Mouse (Mus musculus) embryonic facial prominence, embryonic 14.5 days (tissue): Measurements from ENCODE around the gene Gstm1. TPM values are rescaled to one million over a fixed set of nuclear protein-coding genes. Genes with fewer than 3 reads are reported as not detected.

Experiments
- ATAC-seq: fragments of 200-750 bp; cut with Nextera tagmentation; 2 replicates; pipeline ENCODE4 v1.8.0; 2017; ENCODE audit warnings: low read depth, moderate number of reproducible peaks, moderate TSS enrichment
- DNase-seq: peaks from one replicate; pipeline ENCODE4 v3.0.0-alpha.2; 2015; ENCODE audit warnings: low spot score
- H3K27ac ChIP-seq: fragments of 300-500 bp; sonication (generic); replicated peaks from 2 replicates; pipeline ENCODE4 v1.5.1; 2014; ENCODE audit warnings: low read depth, mild to moderate bottlenecking, low read length, moderate library complexity
- H3K27me3 ChIP-seq: fragments of 300-500 bp; sonication (generic); replicated peaks from 2 replicates; pipeline ENCODE4 v1.6.1; 2014; ENCODE audit warnings: low read length; ENCODE audit not compliant: control insufficient read depth, insufficient read depth
- H3K36me3 ChIP-seq: fragments of 300-500 bp; sonication (generic); 2 replicates; pipeline ENCODE4 v1.6.1; 2014; ENCODE audit warnings: low read length, mixed read lengths; ENCODE audit not compliant: control insufficient read depth, insufficient read depth
- H3K4me1 ChIP-seq: fragments of 300-500 bp; sonication (generic); 2 replicates; pipeline ENCODE4 v1.6.1; 2014; ENCODE audit warnings: antibody characterized with exemption, low read length; ENCODE audit not compliant: control insufficient read depth, insufficient read depth
- H3K4me2 ChIP-seq: fragments of 300-500 bp; sonication (generic); 2 replicates; pipeline ENCODE4 v1.6.1; 2014; ENCODE audit warnings: low read depth, mild to moderate bottlenecking, low read length, moderate library complexity, mixed read lengths
- H3K4me3 ChIP-seq: fragments of 300-500 bp; sonication (generic); 2 replicates; pipeline ENCODE4 v1.5.1; 2014; ENCODE audit warnings: low read depth, mild to moderate bottlenecking, low read length
- H3K9ac ChIP-seq: fragments of 300-500 bp; sonication (generic); 2 replicates; pipeline ENCODE4 v1.6.1; 2014; ENCODE audit warnings: low read depth, mild to moderate bottlenecking, low read length, moderate library complexity, mixed read lengths
- H3K9me3 ChIP-seq: fragments of 300-500 bp; sonication (generic); 2 replicates; pipeline ENCODE4 v1.6.1; 2016; ENCODE audit warnings: low read length; ENCODE audit not compliant: control insufficient read depth
- WGBS: fragments of 180-500 bp; shearing (Covaris S2); extraction: QIAGEN DNeasy Blood & Tissue Kit; methylation state at CpG from one replicate; pipeline ENCODE4 v1.1.7; 2014; 5-methylcytosine and 5-hydroxymethylcytosine counted together
- polyA plus RNA-seq: library from polyadenylated mRNA; unstranded; fragments of >200 nt; fragmentation: Nextera tagmentation; extraction: Ambion mirVana; gene quantifications from 2 replicates; pipeline ENCODE4 v1.2.1, GENCODE M21; 2014

The Gstm1 gene
- polyA plus RNA-seq, 1 experiment from 2014 or later, result 223 TPM

GRCm38 (mm10) chr3:107966631-107967030, 51.1 kb downstream of the Gstm1 start:
- no peaks in the 10 kb centered on the region for H3K4me1 ChIP-seq
- ATAC-seq, result no peak
- no peak overlapping the region for H3K27ac ChIP-seq
- WGBS, result 94% methylated on average over 5 of the region's 5 CpGs
- no peaks in the 10 kb centered on the region for H3K36me3 ChIP-seq
- H3K9me3 ChIP-seq, result no peaks in the 10 kb centered on the region
- no peak overlapping the region for H3K4me2 ChIP-seq
- no peak for DNase-seq
- H3K9ac ChIP-seq, result no peak overlapping the region
- H3K4me3 ChIP-seq, result no peak overlapping the region
- no peaks in the 10 kb centered on the region for H3K27me3 ChIP-seq

- 64% methylated on average over 1 of the region's 1 CpGs for WGBS
- no peaks in the 10 kb centered on the region for H3K4me1 ChIP-seq
These were observed 52.2 kb downstream of the Gstm1 start for GRCm38 (mm10) chr3:107965592-107965991.

GRCm38 (mm10) chr3:107964656-107965308, 53.0 kb downstream of the Gstm1 start:
- H3K4me1 ChIP-seq, result no peaks in the 10 kb centered on the region
- H3K9me3 ChIP-seq, result no peaks in the 10 kb centered on the region
- no peak overlapping the region for H3K9ac ChIP-seq
- DNase-seq (no peak), ATAC-seq (no peak; the same call in 1 of the 2 replicates)
- WGBS, result 63% methylated on average over 5 of the region's 5 CpGs
- H3K4me3 ChIP-seq, result no peak overlapping the region
- H3K27ac ChIP-seq, result no peak overlapping the region
- H3K36me3 ChIP-seq, result no peaks in the 10 kb centered on the region
- no peak overlapping the region for H3K4me2 ChIP-seq
- no peaks in the 10 kb centered on the region for H3K27me3 ChIP-seq

More at GRCm38 (mm10) chr3:107965592-107965991, 52.2 kb downstream of the Gstm1 start:
- Histone ChIP-seq H3K9me3 (no peaks in the 10 kb centered on the region), H3K9ac (no peak overlapping the region), H3K4me2 (no peak overlapping the region), H3K27me3 (no peaks in the 10 kb centered on the region), H3K36me3 (no peaks in the 10 kb centered on the region), H3K4me3 (no peak overlapping the region), H3K27ac (no peak overlapping the region)
- ATAC-seq, result no peak
- no peak for DNase-seq

GRCm38 (mm10) chr3:107964026-107964425, 53.7 kb downstream of the Gstm1 start:
- DNase-seq, result no peak
- H3K9ac ChIP-seq, result no peak overlapping the region
- no peak overlapping the region for H3K4me2 ChIP-seq
- no peak overlapping the region for H3K27ac ChIP-seq
- H3K36me3 ChIP-seq, result no peaks in the 10 kb centered on the region
- no peak for ATAC-seq
- H3K4me1 ChIP-seq, result no peaks in the 10 kb centered on the region
- H3K4me3 ChIP-seq, result no peak overlapping the region
- H3K27me3 ChIP-seq, result no peaks in the 10 kb centered on the region
- no peaks in the 10 kb centered on the region for H3K9me3 ChIP-seq
- WGBS, result 76% methylated on average over 4 of the region's 4 CpGs

Other genes with a start within 250 kb of the Gstm1 start
- not detected in 2 replicates for gene Eps8l3, start 140.7 kb downstream of the Gstm1 start, polyA plus RNA-seq
- gene Gstm5, start 122.2 kb downstream of the Gstm1 start, polyA plus RNA-seq, result 226 and 261 TPM in 2 replicates
- gene Gstm7, start 86.2 kb downstream of the Gstm1 start, polyA plus RNA-seq, result 13.9 and 15.2 TPM in 2 replicates
- gene Gstm6, start 74.2 kb downstream of the Gstm1 start, polyA plus RNA-seq, result 7.5 and 7.7 TPM in 2 replicates
- 0.17 TPM in 1 of 2 replicates, not detected in the other for gene Gstm3, start 48.7 kb downstream of the Gstm1 start, polyA plus RNA-seq
- gene Gstm2, start 31.5 kb downstream of the Gstm1 start, polyA plus RNA-seq, result 60.5 and 64.7 TPM in 2 replicates
- 14.1 and 14.2 TPM in 2 replicates for gene Gstm4, start 26.9 kb upstream of the Gstm1 start, polyA plus RNA-seq
- 31.6 and 33.8 TPM in 2 replicates for gene Ampd2, start 68.7 kb upstream of the Gstm1 start, polyA plus RNA-seq
- 0.35 and 0.53 TPM in 2 replicates for gene Gnat2, start 74.8 kb upstream of the Gstm1 start, polyA plus RNA-seq
- gene Gnai3, start 128.2 kb upstream of the Gstm1 start, polyA plus RNA-seq, result 157 and 172 TPM in 2 replicates
- 0.42 and 0.45 TPM in 2 replicates for gene Gpr61, start 136.9 kb upstream of the Gstm1 start, polyA plus RNA-seq
- gene Amigo1, start 168.4 kb upstream of the Gstm1 start, polyA plus RNA-seq, result 5.1 and 5.3 TPM in 2 replicates
- 1.9 and 2.7 TPM in 2 replicates for gene Cyb561d1, start 183.2 kb upstream of the Gstm1 start, polyA plus RNA-seq
- gene Atxn7l2, start 193.0 kb upstream of the Gstm1 start, polyA plus RNA-seq, result 15.6 and 20.2 TPM in 2 replicates
- 6.8 and 11.4 TPM in 2 replicates for gene Sypl2, start 208.7 kb upstream of the Gstm1 start, polyA plus RNA-seq
- 303 and 324 TPM in 2 replicates for gene Psma5, start 239.0 kb upstream of the Gstm1 start, polyA plus RNA-seq